Mouse (Mus musculus): ENCODE data around the gene Stard13. TPM values are rescaled to one million over a fixed set of nuclear protein-coding genes. Genes with fewer than 3 reads are reported as not detected.

Stard13 gene
- polyA plus RNA-seq (2012; rRNA removed), result 5.0 and 7.5 TPM in 2 replicates

- under 1% methylated on average over 49 of the region's 49 CpGs for WGBS
- no peak for DNase-seq (ENCODE audit: low read depth, low spot score)
Observed at GRCm38 (mm10) chr5:151233400-151234031, at the start of gene Stard13. Gene Stard13 (minus strand): TSS chr5:151233836.

GRCm38 (mm10) chr5:151279531-151279930 is 45.9 kb upstream of the Stard13 start:
- DNase-seq (ENCODE audit: low read depth, low spot score), result no peak
- 87% methylated on average over 7 of the region's 7 CpGs for WGBS

- WGBS, result 78% methylated on average over 6 of the region's 6 CpGs
- no peak for DNase-seq (ENCODE audit: low read depth, low spot score)
Observed at GRCm38 (mm10) chr5:151277927-151278326, 44.3 kb upstream of the Stard13 start.

- 95% methylated on average over 2 of the region's 2 CpGs for whole genome bisulfite sequencing
- no peak for DNase-seq (ENCODE audit: low read depth, low spot score)
Observed at GRCm38 (mm10) chr5:151275986-151276385, 42.4 kb upstream of the Stard13 start.

GRCm38 (mm10) chr5:151274265-151274664 is 40.6 kb upstream of the Stard13 start:
- 78% methylated on average over 6 of the region's 6 CpGs for WGBS
- DNase-seq (ENCODE audit: low read depth, low spot score), result no peak

GRCm38 (mm10) chr5:151270815-151271214 is 37.2 kb upstream of the Stard13 start:
- WGBS, result 72% methylated on average over 5 of the region's 5 CpGs
- no peak for DNase-seq (ENCODE audit: low read depth, low spot score)

- DNase-seq (ENCODE audit: low read depth, low spot score), result no peak
- 67% methylated on average over 14 of the region's 14 CpGs for WGBS
Observed at GRCm38 (mm10) chr5:151266896-151267634, 33.4 kb upstream of the Stard13 start.

- WGBS, result 94% methylated on average over 2 of the region's 2 CpGs
- no peak for DNase-seq (ENCODE audit: low read depth, low spot score)
Observed at GRCm38 (mm10) chr5:151261558-151261957, 27.9 kb upstream of the Stard13 start.

GRCm38 (mm10) chr5:151252213-151252612 is 18.6 kb upstream of the Stard13 start:
- DNase-seq (ENCODE audit: low read depth, low spot score), result no peak
- 89% methylated on average over 8 of the region's 8 CpGs for WGBS

GRCm38 (mm10) chr5:151251656-151252055 is 18.0 kb upstream of the Stard13 start:
- 93% methylated on average over 8 of the region's 8 CpGs for WGBS
- DNase-seq (ENCODE audit: low read depth, low spot score), result no peak

GRCm38 (mm10) chr5:151248671-151249620 is 15.3 kb upstream of the Stard13 start:
- no peak for DNase-seq (ENCODE audit: low read depth, low spot score)
- 38% methylated on average over 10 of the region's 10 CpGs for WGBS

- no peak for DNase-seq (ENCODE audit: low read depth, low spot score)
- WGBS, result 72% methylated on average over 2 of the region's 2 CpGs
Observed at GRCm38 (mm10) chr5:151248084-151248483, 14.4 kb upstream of the Stard13 start.

- no peak for DNase-seq (ENCODE audit: low read depth, low spot score)
- 17% methylated on average over 11 of the region's 11 CpGs for WGBS
Observed at GRCm38 (mm10) chr5:151247115-151247875, 13.7 kb upstream of the Stard13 start.

- no peak for DNase-seq (ENCODE audit: low read depth, low spot score)
- WGBS, result 44% methylated on average over 2 of the region's 2 CpGs
Observed at GRCm38 (mm10) chr5:151246287-151246686, 12.7 kb upstream of the Stard13 start.

- DNase-seq (ENCODE audit: low read depth, low spot score), result no peak
- 36% methylated on average over 5 of the region's 5 CpGs for WGBS
Observed at GRCm38 (mm10) chr5:151245571-151245970, 11.9 kb upstream of the Stard13 start.

GRCm38 (mm10) chr5:151238730-151239129 is 5.1 kb upstream of the Stard13 start:
- 48% methylated on average over 9 of the region's 9 CpGs for WGBS
- no peak for DNase-seq (ENCODE audit: low read depth, low spot score)

GRCm38 (mm10) chr5:151236411-151236810 is 2.8 kb upstream of the Stard13 start:
- WGBS, result 87% methylated on average over 5 of the region's 5 CpGs
- no peak for DNase-seq (ENCODE audit: low read depth, low spot score)

GRCm38 (mm10) chr5:151232576-151233299 is 898 bp downstream of the Stard13 start:
- 19% methylated on average over 10 of the region's 13 CpGs for WGBS
- no peak for DNase-seq (ENCODE audit: low read depth, low spot score)

- 57% methylated on average over 7 of the region's 7 CpGs for WGBS
- DNase-seq (ENCODE audit: low read depth, low spot score), result no peak
Observed at GRCm38 (mm10) chr5:151231861-151232260, 1.8 kb downstream of the Stard13 start.

Data from large intestine, adult 2 months (tissue).